Mouse (Mus musculus): ENCODE results near the gene Tomm40. TPM values are rescaled to one million over a fixed set of nuclear protein-coding genes. Genes with fewer than 3 reads are reported as not detected.

Tomm40 gene
- polyA plus RNA-seq, 1 experiment from 2014 or later: 17.8 TPM

GRCm38 (mm10) chr7:19704475-19704874 lies 10.8 kb downstream of the Tomm40 start:
- H3K4me3 ChIP-seq (ENCODE audit: inconsistent target): no peak overlapping the region
- no peaks in the 10 kb centered on the region; the same call in 1 of the 2 replicates for H3K79me2 ChIP-seq (ENCODE audit: inconsistent target)
- peaks cover 21% of the 10 kb centered on the region; the same call in 1 of the 2 replicates for H3K36me3 ChIP-seq (ENCODE audit: inconsistent target)
- H3K27ac ChIP-seq: no peak overlapping the region
- WGBS (ENCODE audit: missing documents): 95% methylated on average over 4 of the region's 4 CpGs

DNA sequence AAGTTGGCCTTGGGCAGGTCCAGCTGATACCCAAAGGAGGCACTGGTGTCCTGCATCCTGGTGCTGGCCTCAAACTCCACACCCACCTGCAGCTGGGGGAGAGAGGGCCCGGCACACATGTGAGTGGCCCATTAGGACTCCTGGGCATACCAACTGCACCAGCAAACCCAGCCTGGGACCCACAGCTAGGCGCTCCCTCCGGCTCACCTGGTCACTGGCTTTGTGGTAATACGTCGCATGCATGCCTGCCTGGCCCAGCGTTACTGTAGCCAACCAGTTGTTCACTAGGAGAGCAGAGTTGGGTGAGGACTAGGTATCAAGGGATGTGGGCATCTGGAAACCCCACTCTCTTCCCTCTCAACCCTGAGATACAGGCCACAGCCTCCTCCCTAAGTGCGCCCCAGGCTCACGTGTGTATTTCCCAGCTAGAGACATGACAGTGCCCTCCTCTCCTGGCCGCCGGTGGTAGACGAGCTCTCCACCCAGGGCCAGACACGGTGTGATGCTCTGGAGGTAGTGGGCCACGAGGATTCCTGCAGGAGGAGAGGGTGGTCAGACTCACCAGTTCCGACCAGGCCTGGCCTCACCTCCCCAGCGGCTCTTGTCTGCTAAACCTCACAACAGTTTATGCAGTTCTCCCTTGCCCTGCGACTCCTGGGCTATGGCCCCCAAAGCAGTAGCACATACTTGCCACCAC lies 12.2 kb downstream of the Tomm40 start:
- 94% methylated on average over 16 of the region's 16 CpGs for WGBS (ENCODE audit: missing documents)
- Histone ChIP-seq H3K36me3 (ENCODE audit: inconsistent target) (peaks cover 10% of the 10 kb centered on the region; the same call in 1 of the 2 replicates), H3K79me2 (ENCODE audit: inconsistent target) (peaks cover 9% of the 10 kb centered on the region; the same call in 1 of the 2 replicates), H3K4me3 (ENCODE audit: inconsistent target) (no peak overlapping the region), H3K27ac (no peak overlapping the region)

DNA sequence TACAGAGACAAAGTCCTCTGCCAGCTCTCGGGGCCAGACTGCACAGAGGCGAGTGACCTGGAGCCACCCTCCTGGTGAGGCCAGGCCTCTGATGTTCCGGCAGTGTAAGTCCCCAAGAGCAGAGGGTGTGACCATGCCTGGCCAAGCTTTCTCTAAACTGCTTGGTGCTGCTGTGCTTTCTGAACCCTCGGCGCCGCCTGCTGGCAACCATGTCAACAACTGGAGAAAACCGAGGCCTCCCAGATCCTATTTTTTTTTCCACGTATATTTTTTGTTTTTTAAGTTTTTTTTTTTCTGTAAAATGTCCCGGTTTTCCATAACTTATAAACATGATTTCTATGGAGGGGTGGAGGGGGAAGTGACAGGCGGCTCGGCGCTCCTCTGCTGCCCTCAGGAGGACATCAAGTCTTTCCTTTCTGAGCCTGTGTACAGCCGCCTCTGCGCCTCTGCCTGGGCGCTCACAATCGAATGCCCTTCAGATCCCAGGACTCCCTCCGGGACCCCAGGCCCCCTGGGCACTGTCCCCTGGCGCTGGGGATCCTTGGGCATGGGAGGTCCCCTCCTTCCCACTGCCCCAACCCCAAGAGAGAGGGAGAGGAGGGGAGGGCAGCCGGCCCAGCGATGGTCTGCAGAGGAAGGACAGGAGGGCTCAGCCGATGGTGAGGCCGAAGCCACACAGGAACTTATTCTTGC lies 14.0 kb downstream of the Tomm40 start:
- 47% methylated on average over 20 of the region's 22 CpGs for WGBS (ENCODE audit: missing documents)
- no peak overlapping the region for H3K4me3 ChIP-seq (ENCODE audit: inconsistent target)
- peaks cover 25% of the 10 kb centered on the region; the same call in 1 of the 2 replicates for H3K79me2 ChIP-seq (ENCODE audit: inconsistent target)
- H3K27ac ChIP-seq: peak overlapping the region; percentile 72
- H3K36me3 ChIP-seq (ENCODE audit: inconsistent target): peaks cover 2% of the 10 kb centered on the region; the same call in 1 of the 2 replicates

GRCm38 (mm10) chr7:19700299-19701068 lies 14.8 kb downstream of the Tomm40 start:
- Histone ChIP-seq H3K79me2 (ENCODE audit: inconsistent target) (peaks cover 30% of the 10 kb centered on the region; the same call in 1 of the 2 replicates), H3K4me3 (ENCODE audit: inconsistent target) (no peak overlapping the region), H3K36me3 (ENCODE audit: inconsistent target) (peaks cover 4% of the 10 kb centered on the region; the same call in 1 of the 2 replicates), H3K27ac (peak overlapping the region; percentile 72)
- 75% methylated on average over 12 of the region's 12 CpGs for WGBS (ENCODE audit: missing documents)

DNA sequence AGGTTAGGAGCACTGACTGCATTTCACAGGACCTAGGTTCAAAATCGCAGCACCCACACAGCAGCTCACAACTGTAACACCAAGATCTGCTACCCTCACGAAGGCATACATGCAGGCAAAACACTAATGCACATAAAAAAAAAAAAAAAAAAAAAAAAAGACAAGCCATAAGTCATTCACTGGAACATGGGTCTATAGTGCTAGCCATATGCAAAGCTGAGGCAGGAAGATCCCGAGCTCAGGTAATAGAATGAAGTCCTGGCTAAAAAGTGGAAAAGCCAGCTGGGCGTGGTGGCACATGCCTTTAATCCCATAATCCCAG lies 15.4 kb downstream of the Tomm40 start:
- 43% methylated on average over 4 of the region's 4 CpGs for WGBS (ENCODE audit: missing documents)
- Histone ChIP-seq H3K27ac (peak overlapping the region; percentile 72), H3K79me2 (ENCODE audit: inconsistent target) (peaks cover 30% of the 10 kb centered on the region; the same call in 1 of the 2 replicates), H3K36me3 (ENCODE audit: inconsistent target) (peaks cover 4% of the 10 kb centered on the region; the same call in 1 of the 2 replicates), H3K4me3 (ENCODE audit: inconsistent target) (no peak overlapping the region)

GRCm38 (mm10) chr7:19698907-19699826 lies 16.1 kb downstream of the Tomm40 start, which contains the start of gene Apoe:
Gene Apoe (minus strand): TSS chr7:19699188.
- peak within 1 kb of the TSS; percentile 72 for H3K27ac ChIP-seq

DNA sequence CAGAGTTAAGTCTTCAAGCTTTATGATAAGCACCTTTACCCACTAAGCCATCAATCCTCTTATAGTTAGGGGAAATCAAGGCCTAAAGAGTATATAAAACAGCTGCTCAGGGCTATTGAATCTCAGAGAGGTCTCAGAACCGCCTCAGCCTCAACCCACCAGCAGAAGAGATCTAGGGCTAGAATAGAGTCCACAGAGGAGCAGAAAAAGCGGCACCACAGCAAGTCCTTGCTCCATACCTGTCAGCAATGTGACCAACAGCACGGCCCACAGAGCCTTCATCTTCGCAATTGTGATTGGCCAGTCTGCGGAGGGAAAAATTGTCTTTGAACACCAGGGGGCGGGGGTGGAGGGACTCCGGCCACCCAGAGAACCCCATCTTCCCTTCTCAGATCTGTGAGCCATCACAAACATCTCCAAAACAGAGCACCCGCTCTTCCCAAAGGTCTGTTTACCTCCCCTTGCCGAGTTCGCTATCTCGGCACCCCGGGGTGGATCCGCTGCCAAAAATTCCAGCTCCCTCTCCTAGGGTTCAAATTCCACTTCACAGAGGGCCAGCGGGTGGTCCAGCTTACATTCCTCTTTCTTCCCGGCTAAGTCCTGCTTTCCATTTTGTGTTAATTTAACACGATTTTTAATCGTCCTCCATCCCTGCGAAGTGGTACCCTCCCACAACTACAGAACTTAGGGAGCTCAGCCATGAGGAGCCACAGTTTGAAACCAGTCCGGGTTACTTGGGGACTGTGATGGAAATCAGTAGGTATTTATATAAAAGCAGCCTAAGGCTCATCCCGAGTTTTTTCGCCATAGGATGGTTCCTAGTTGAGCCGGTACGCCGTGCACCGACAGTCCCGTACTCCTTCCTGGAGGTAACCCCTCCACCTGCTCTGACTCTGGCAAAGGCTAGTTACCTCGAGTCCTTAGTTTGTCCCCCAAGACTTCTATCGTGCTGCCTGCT lies 17.0 kb downstream of the Tomm40 start:
- H3K79me2 ChIP-seq (ENCODE audit: inconsistent target): peaks cover 30% of the 10 kb centered on the region; the same call in 1 of the 2 replicates
- peak overlapping the region; percentile 21 for H3K4me3 ChIP-seq (ENCODE audit: inconsistent target)
- H3K27ac ChIP-seq: peak overlapping the region; percentile 72
- H3K36me3 ChIP-seq (ENCODE audit: inconsistent target): peaks cover 4% of the 10 kb centered on the region; the same call in 1 of the 2 replicates
- 34% methylated on average over 28 of the region's 28 CpGs for WGBS (ENCODE audit: missing documents)

More at GRCm38 (mm10) chr7:19698907-19699826, 16.1 kb downstream of the Tomm40 start, which contains the start of gene Apoe:
- WGBS (ENCODE audit: missing documents): 15% methylated on average over 19 of the region's 20 CpGs
- Histone ChIP-seq H3K4me3 (ENCODE audit: inconsistent target) (peak within 1 kb of the TSS; percentile 21), H3K36me3 (ENCODE audit: inconsistent target) (peaks cover 4% of the 10 kb centered on the region; the same call in 1 of the 2 replicates), H3K79me2 (ENCODE audit: inconsistent target) (peaks cover 30% of the 10 kb centered on the region; the same call in 1 of the 2 replicates)

DNA sequence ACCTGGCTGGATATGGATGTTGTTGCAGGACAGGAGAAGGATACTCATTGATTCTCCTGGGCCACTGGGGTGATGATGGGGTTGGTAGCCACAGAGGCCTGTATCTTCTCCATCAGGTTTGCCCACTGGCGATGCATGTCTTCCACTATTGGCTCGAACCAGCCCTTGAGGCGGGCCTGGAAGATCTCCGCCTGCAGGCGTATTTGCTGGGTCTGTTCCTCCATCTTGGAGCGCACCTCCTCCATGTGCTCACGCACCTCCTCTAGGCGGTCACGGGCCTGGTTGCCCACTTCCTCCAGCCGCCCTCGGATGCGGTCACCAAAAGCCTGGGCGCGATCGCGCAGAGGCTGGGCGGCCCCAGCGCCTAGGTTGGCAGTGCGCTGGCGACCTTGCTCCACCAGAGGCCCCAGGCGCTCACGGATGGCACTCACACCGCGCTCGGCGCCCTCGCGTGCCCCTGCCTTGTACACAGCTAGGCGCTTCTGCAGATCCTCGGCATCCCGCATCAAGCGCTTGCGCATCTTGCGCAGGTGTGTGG lies 18.8 kb downstream of the Tomm40 start:
- H3K79me2 ChIP-seq (ENCODE audit: inconsistent target): peaks cover 30% of the 10 kb centered on the region; the same call in 1 of the 2 replicates
- 95% methylated on average over 34 of the region's 34 CpGs for WGBS (ENCODE audit: missing documents)
- H3K36me3 ChIP-seq (ENCODE audit: inconsistent target): peaks cover 4% of the 10 kb centered on the region; the same call in 1 of the 2 replicates
- no peak overlapping the region for H3K27ac ChIP-seq
- no peak overlapping the region for H3K4me3 ChIP-seq (ENCODE audit: inconsistent target)

DNA sequence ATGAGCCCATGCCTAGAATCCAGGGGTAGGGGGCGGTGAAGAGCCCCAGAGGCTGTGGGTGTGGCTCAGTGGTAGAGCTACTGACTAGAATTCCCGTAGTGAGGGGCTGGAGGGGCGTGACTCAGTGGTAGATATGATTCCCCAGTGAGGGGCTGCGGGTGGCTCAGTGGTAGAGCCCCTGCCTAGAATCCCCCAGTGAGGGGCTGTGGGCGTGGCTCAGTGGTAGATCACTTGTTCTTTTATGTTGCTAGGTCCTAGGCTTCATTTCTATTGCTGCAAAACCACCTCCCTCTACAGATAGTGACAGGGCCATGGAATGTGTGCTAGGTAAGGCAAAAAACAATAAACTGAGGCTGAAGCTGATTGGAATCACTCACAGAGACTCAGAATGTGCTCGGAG lies 19.4 kb downstream of the Tomm40 start:
- WGBS (ENCODE audit: missing documents): 92% methylated on average over 6 of the region's 6 CpGs
- H3K79me2 ChIP-seq (ENCODE audit: inconsistent target): peaks cover 30% of the 10 kb centered on the region; the same call in 1 of the 2 replicates
- peaks cover 4% of the 10 kb centered on the region; the same call in 1 of the 2 replicates for H3K36me3 ChIP-seq (ENCODE audit: inconsistent target)
- peak overlapping the region; percentile 55; the same call in 1 of the 2 replicates for H3K27ac ChIP-seq
- no peak overlapping the region for H3K4me3 ChIP-seq (ENCODE audit: inconsistent target)

DNA sequence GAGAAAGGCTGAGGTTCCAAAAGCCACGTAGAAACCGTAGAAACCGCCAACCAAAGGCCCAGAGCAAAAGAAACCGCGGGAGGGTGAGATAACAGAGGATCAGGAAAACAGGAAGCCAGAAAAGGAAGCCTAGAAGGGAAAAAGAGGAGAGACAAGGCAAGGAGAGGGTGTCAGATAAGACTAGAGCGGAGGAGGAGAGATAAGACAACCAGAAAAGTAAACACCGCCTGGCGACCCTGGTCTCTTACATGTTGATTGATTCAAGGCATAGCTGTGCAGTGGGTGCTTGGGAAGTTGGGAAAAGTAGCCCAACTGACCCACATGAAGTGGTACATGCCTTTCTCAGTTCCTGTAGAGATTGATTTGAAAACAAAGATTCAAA lies 20.0 kb downstream of the Tomm40 start:
- Histone ChIP-seq H3K4me3 (ENCODE audit: inconsistent target) (no peak overlapping the region), H3K79me2 (ENCODE audit: inconsistent target) (peaks cover 30% of the 10 kb centered on the region; the same call in 1 of the 2 replicates), H3K27ac (peak overlapping the region; percentile 55), H3K36me3 (ENCODE audit: inconsistent target) (peaks cover 4% of the 10 kb centered on the region; the same call in 1 of the 2 replicates)
- 30% methylated on average over 8 of the region's 8 CpGs for WGBS (ENCODE audit: missing documents)

GRCm38 (mm10) chr7:19694336-19695212 lies 20.7 kb downstream of the Tomm40 start:
- WGBS (ENCODE audit: missing documents): 83% methylated on average over 10 of the region's 10 CpGs
- Histone ChIP-seq H3K27ac (peak overlapping the region; percentile 55), H3K79me2 (ENCODE audit: inconsistent target) (peaks cover 30% of the 10 kb centered on the region; the same call in 1 of the 2 replicates), H3K4me3 (ENCODE audit: inconsistent target) (no peak overlapping the region), H3K36me3 (ENCODE audit: inconsistent target) (peaks cover 4% of the 10 kb centered on the region; the same call in 1 of the 2 replicates)
